Mouse (Mus musculus): Measurements from ENCODE around the gene Taf1a. TPM values are rescaled to one million over a fixed set of nuclear protein-coding genes. Genes with fewer than 3 reads are reported as not detected.

Taf1a gene
- total RNA-seq, 2 experiments from 2014 or later = 18.4 to 19.5 TPM

- no peak for ATAC-seq (replicated peaks; ENCODE audit: poor library complexity)
These were observed 14.6 kb downstream of the Taf1a start for GRCm38 (mm10) chr1:183403396-183403795.

GRCm38 (mm10) chr1:183414081-183414727 lies 25.4 kb downstream of the Taf1a start:
- ATAC-seq (replicated peaks; ENCODE audit: poor library complexity) = no peak

- no peak for ATAC-seq (replicated peaks; ENCODE audit: poor library complexity)
These were observed 29.1 kb downstream of the Taf1a start, which contains the start of gene Hhipl2 for GRCm38 (mm10) chr1:183417873-183418272. Gene Hhipl2 (plus strand): TSS chr1:183418215.

GRCm38 (mm10) chr1:183419741-183420140 lies 31.0 kb downstream of the Taf1a start:
- ATAC-seq (replicated peaks; ENCODE audit: poor library complexity) = no peak

- no peak for ATAC-seq (replicated peaks; ENCODE audit: poor library complexity)
These were observed 31.5 kb downstream of the Taf1a start for GRCm38 (mm10) chr1:183420296-183420695.

- no peak for ATAC-seq (replicated peaks; ENCODE audit: poor library complexity)
These were observed 35.3 kb downstream of the Taf1a start for GRCm38 (mm10) chr1:183424100-183424499.

- no peak for ATAC-seq (replicated peaks; ENCODE audit: poor library complexity)
These were observed 46.1 kb downstream of the Taf1a start for GRCm38 (mm10) chr1:183434918-183435317.

GRCm38 (mm10) chr1:183439036-183439435 lies 50.3 kb downstream of the Taf1a start:
- ATAC-seq (replicated peaks; ENCODE audit: poor library complexity) = peak; percentile 97

GRCm38 (mm10) chr1:183442015-183442774 lies 53.4 kb downstream of the Taf1a start:
- ATAC-seq (replicated peaks; ENCODE audit: poor library complexity) = peak; percentile 84

- ATAC-seq (replicated peaks; ENCODE audit: poor library complexity) = no peak
These were observed 64.3 kb downstream of the Taf1a start for GRCm38 (mm10) chr1:183453066-183453465.

Other genes with a start within 250 kb of the Taf1a start
- 5.7 and 6.2 TPM in 2 replicates for gene Disp1, start 167.5 kb upstream of the Taf1a start, total RNA-seq (2015)
- gene Disp1, start 167.5 kb upstream of the Taf1a start, total RNA-seq (2017) = 5.3 and 7.2 TPM in 2 replicates
- gene Aida, start 92.4 kb upstream of the Taf1a start, total RNA-seq (2015) = 39.9 and 44.9 TPM in 2 replicates
- gene Aida, start 92.4 kb upstream of the Taf1a start, total RNA-seq (2017) = 53.3 and 55.8 TPM in 2 replicates
- 24.6 and 32.7 TPM in 2 replicates for gene Brox, start 91.7 kb upstream of the Taf1a start, total RNA-seq (2015)
- 35.8 and 47.5 TPM in 2 replicates for gene Brox, start 91.7 kb upstream of the Taf1a start, total RNA-seq (2017)
- gene Mia3, start 19.4 kb upstream of the Taf1a start, total RNA-seq (2015) = 79.0 and 81.3 TPM in 2 replicates
- gene Mia3, start 19.4 kb upstream of the Taf1a start, total RNA-seq (2017) = 119 and 129 TPM in 2 replicates
- gene Hhipl2, start 29.2 kb downstream of the Taf1a start, total RNA-seq (2015) = not detected in 2 replicates
- not detected in 2 replicates for gene Hhipl2, start 29.2 kb downstream of the Taf1a start, total RNA-seq (2017)

All from megakaryocyte progenitor cell, adult 5-6 weeks (primary cell).